Mouse (Mus musculus): ENCODE results near the gene Astl. TPM values are rescaled to one million over a fixed set of nuclear protein-coding genes. Genes with fewer than 3 reads are reported as not detected.

Astl gene
- polyA plus RNA-seq, 1 experiment from 2014 or later, result not detected

DNA sequence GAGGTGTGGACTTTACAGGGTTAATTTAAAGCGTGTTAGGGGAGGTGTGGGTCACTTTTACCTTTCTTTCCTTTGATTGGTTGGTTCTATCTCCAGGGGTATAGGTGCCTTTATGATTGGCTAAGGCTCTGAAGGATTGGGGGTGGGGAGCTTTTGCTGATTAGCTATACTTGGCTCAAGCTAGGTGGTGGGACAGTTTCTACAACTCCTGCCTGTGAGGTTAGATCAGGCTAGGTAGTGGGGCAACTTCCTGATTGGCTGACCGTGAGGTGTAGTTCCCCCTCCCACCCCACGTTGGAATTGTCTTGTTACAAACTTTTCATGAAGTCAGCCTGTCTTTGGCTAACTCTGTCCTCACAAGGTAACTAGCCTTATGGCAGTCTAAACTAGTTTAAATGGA lies 31.3 kb upstream of the Astl start:
- Histone ChIP-seq H3K27me3 (ENCODE audit: control insufficient read depth, insufficient read depth, low read length) (no peaks in the 10 kb centered on the region), H3K36me3 (ENCODE audit: control insufficient read depth, insufficient read depth, low read length) (no peaks in the 10 kb centered on the region), H3K27ac (ENCODE audit: low read depth, low read length) (no peak overlapping the region), H3K9ac (ENCODE audit: low read depth, low read length) (no peak overlapping the region), H3K4me3 (ENCODE audit: low read depth, low read length) (no peak overlapping the region), H3K4me2 (replicated peaks; ENCODE audit: low read depth, low read length) (no peak overlapping the region), H3K4me1 (replicated peaks; ENCODE audit: control insufficient read depth, insufficient read depth, low read length) (no peaks in the 10 kb centered on the region), H3K9me3 (ENCODE audit: control insufficient read depth, low read length) (no peaks in the 10 kb centered on the region)
- no peak for DNase-seq (ENCODE audit: low spot score)
- no peak for ATAC-seq (ENCODE audit: low FRiP score)
- 41% methylated on average over 3 of the region's 3 CpGs for WGBS

DNA sequence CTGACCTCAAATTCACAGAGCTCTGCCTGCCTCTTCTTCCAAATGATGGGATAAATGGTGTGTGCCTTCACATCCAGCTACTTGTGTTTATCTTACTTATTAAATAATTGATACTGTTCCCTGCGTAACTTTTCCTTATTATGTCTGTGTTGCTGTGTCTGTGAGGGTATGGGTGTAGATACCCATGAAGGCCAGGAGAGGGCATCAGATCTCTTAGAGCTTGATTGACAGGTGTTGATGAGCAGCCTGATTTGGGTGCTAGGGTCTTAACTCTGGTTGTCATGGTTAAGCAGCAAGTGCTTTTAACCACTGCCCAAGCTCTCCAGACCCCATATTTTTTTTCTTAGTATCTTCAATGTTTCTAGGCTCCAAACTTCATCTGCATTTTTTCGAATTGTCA lies 29.8 kb upstream of the Astl start:
- H3K4me2 ChIP-seq (replicated peaks; ENCODE audit: low read depth, low read length), result no peak overlapping the region
- no peaks in the 10 kb centered on the region for H3K27me3 ChIP-seq (ENCODE audit: control insufficient read depth, insufficient read depth, low read length)
- no peak overlapping the region for H3K27ac ChIP-seq (ENCODE audit: low read depth, low read length)
- H3K9ac ChIP-seq (ENCODE audit: low read depth, low read length), result no peak overlapping the region
- ATAC-seq (ENCODE audit: low FRiP score) (no peak), DNase-seq (ENCODE audit: low spot score) (peak; percentile 11)
- no peaks in the 10 kb centered on the region for H3K4me1 ChIP-seq (replicated peaks; ENCODE audit: control insufficient read depth, insufficient read depth, low read length)
- no peak overlapping the region for H3K4me3 ChIP-seq (ENCODE audit: low read depth, low read length)
- WGBS, result 97% methylated on average over 2 of the region's 2 CpGs
- H3K36me3 ChIP-seq (ENCODE audit: control insufficient read depth, insufficient read depth, low read length), result no peaks in the 10 kb centered on the region
- H3K9me3 ChIP-seq (ENCODE audit: control insufficient read depth, low read length), result no peaks in the 10 kb centered on the region

DNA sequence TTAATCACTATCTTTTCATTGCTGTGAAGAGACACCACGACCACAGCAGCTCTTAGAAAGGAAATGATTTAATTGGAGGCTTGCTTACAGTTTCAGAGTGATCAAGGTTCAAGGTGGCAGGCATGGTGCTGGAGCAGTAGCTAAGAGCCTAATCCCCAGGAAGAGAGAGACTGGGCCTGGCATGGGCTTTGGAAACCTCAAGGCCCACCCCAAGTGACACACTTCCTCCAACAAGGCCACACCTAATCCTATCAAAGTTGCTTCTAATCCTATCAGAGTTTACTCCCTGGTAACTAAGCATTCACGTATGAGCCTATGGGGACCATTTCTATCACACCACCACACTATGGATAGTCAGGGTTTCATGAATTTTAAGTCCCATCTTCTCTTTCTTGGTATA lies 28.2 kb upstream of the Astl start:
- H3K27ac ChIP-seq (ENCODE audit: low read depth, low read length), result no peak overlapping the region
- H3K36me3 ChIP-seq (ENCODE audit: control insufficient read depth, insufficient read depth, low read length), result no peaks in the 10 kb centered on the region
- no peak for ATAC-seq (ENCODE audit: low FRiP score)
- DNase-seq (ENCODE audit: low spot score), result no peak
- no peak overlapping the region for H3K9ac ChIP-seq (ENCODE audit: low read depth, low read length)
- H3K4me1 ChIP-seq (replicated peaks; ENCODE audit: control insufficient read depth, insufficient read depth, low read length), result no peaks in the 10 kb centered on the region
- no peak overlapping the region for H3K4me3 ChIP-seq (ENCODE audit: low read depth, low read length)
- H3K9me3 ChIP-seq (ENCODE audit: control insufficient read depth, low read length), result no peaks in the 10 kb centered on the region
- H3K27me3 ChIP-seq (ENCODE audit: control insufficient read depth, insufficient read depth, low read length), result no peaks in the 10 kb centered on the region
- no peak overlapping the region for H3K4me2 ChIP-seq (replicated peaks; ENCODE audit: low read depth, low read length)
- WGBS, result 76% methylated on average over 2 of the region's 2 CpGs

DNA sequence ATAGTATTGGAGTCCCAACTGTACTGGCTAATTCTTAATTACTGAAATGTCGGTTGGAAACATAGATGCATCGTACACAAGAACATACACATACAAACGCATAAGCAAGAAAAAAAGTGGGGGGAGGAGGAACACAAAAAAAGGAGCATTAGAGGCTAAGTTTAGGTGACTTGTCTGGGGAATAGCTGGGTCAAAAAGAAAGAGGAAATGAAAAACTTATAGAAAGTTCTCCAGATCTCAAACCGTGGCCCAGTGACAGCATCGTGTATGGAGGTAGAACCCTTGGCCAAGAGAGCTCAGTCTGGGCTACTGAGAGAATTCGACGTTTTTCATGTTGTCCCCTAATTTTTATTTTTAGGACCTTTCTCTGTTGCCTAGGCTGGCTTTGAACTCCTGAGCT lies 27.8 kb upstream of the Astl start:
- Histone ChIP-seq H3K27ac (ENCODE audit: low read depth, low read length) (no peak overlapping the region), H3K4me1 (replicated peaks; ENCODE audit: control insufficient read depth, insufficient read depth, low read length) (no peaks in the 10 kb centered on the region), H3K36me3 (ENCODE audit: control insufficient read depth, insufficient read depth, low read length) (no peaks in the 10 kb centered on the region), H3K4me3 (ENCODE audit: low read depth, low read length) (no peak overlapping the region), H3K9me3 (ENCODE audit: control insufficient read depth, low read length) (no peaks in the 10 kb centered on the region), H3K9ac (ENCODE audit: low read depth, low read length) (no peak overlapping the region), H3K4me2 (replicated peaks; ENCODE audit: low read depth, low read length) (no peak overlapping the region), H3K27me3 (ENCODE audit: control insufficient read depth, insufficient read depth, low read length) (no peaks in the 10 kb centered on the region)
- ATAC-seq (ENCODE audit: low FRiP score) (no peak), DNase-seq (ENCODE audit: low spot score) (no peak)
- 91% methylated on average over 7 of the region's 7 CpGs for WGBS

DNA sequence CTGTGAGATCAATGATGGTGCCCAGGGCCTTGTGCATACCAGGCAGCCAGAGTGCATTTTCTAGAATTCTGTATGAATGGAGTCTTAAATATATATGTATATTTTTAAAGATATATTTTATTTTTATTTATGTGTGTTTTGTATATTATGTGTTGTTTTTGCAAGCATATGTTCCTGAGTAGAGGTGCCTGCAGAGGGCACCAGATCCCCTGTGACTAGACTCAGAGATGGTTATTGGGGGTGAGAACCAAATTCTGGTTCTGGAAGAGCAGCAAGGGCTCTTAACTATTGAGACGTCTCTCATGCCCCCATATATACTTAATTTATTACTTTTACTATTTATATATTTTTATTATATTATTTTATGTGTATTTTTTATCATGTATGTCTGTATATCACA lies 27.2 kb upstream of the Astl start:
- Histone ChIP-seq H3K4me1 (replicated peaks; ENCODE audit: control insufficient read depth, insufficient read depth, low read length) (no peaks in the 10 kb centered on the region), H3K27me3 (ENCODE audit: control insufficient read depth, insufficient read depth, low read length) (no peaks in the 10 kb centered on the region), H3K36me3 (ENCODE audit: control insufficient read depth, insufficient read depth, low read length) (no peaks in the 10 kb centered on the region), H3K27ac (ENCODE audit: low read depth, low read length) (no peak overlapping the region), H3K4me2 (replicated peaks; ENCODE audit: low read depth, low read length) (no peak overlapping the region), H3K9me3 (ENCODE audit: control insufficient read depth, low read length) (no peaks in the 10 kb centered on the region), H3K4me3 (ENCODE audit: low read depth, low read length) (no peak overlapping the region), H3K9ac (ENCODE audit: low read depth, low read length) (no peak overlapping the region)
- 88% methylated on average over 1 of the region's 1 CpGs for WGBS
- DNase-seq (ENCODE audit: low spot score), result no peak
- ATAC-seq (ENCODE audit: low FRiP score), result no peak

DNA sequence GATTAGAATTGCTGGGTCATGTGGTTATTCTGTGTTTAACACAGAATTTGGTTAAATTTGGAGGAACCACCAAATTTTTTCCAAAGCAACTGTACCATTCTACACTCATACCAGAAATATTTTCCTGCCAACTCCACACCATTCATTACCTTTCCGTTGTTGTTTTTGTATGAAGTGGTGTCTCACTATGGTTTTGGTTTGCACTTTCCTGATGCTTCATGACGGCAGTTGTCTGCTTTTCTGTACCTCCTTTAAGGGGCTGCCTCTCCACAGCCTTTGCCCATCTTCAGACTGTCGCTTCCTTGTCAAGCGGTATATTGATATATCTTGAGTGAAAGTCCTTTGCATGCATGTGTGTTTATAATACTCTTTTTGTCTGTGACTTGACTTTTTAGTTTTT lies 25.6 kb upstream of the Astl start:
- no peaks in the 10 kb centered on the region for H3K9me3 ChIP-seq (ENCODE audit: control insufficient read depth, low read length)
- no peaks in the 10 kb centered on the region for H3K4me1 ChIP-seq (replicated peaks; ENCODE audit: control insufficient read depth, insufficient read depth, low read length)
- no peaks in the 10 kb centered on the region for H3K27me3 ChIP-seq (ENCODE audit: control insufficient read depth, insufficient read depth, low read length)
- H3K4me2 ChIP-seq (replicated peaks; ENCODE audit: low read depth, low read length), result no peak overlapping the region
- H3K4me3 ChIP-seq (ENCODE audit: low read depth, low read length), result no peak overlapping the region
- no peak for ATAC-seq (ENCODE audit: low FRiP score)
- DNase-seq (ENCODE audit: low spot score), result no peak
- no peak overlapping the region for H3K27ac ChIP-seq (ENCODE audit: low read depth, low read length)
- WGBS, result 92% methylated on average over 4 of the region's 4 CpGs
- no peaks in the 10 kb centered on the region for H3K36me3 ChIP-seq (ENCODE audit: control insufficient read depth, insufficient read depth, low read length)
- H3K9ac ChIP-seq (ENCODE audit: low read depth, low read length), result no peak overlapping the region

DNA sequence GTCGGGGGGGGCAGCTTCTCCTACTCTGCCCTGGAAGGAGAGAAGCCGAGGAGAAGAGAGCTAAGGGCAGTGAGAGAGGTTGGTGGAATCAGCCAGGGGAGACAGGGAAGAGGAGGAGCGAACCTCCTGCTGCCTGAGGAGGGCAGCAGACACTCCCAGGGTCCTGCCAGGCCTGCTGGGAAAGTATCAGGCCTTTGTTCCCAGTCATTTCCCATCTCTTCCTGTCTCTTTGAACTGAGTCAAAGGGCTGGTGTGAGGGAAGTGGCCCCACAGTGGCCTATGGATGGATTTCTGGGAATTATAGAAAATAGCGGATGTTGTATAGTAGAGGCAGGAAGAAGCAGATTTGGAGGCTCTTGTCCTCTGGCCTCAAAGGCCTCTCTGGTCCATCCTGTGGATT lies 24.6 kb upstream of the Astl start:
- no peaks in the 10 kb centered on the region for H3K27me3 ChIP-seq (ENCODE audit: control insufficient read depth, insufficient read depth, low read length)
- H3K9ac ChIP-seq (ENCODE audit: low read depth, low read length), result no peak overlapping the region
- no peaks in the 10 kb centered on the region for H3K36me3 ChIP-seq (ENCODE audit: control insufficient read depth, insufficient read depth, low read length)
- no peak for ATAC-seq (ENCODE audit: low FRiP score)
- 44% methylated on average over 4 of the region's 4 CpGs for WGBS
- DNase-seq (ENCODE audit: low spot score), result no peak
- no peak overlapping the region for H3K27ac ChIP-seq (ENCODE audit: low read depth, low read length)
- H3K4me2 ChIP-seq (replicated peaks; ENCODE audit: low read depth, low read length), result no peak overlapping the region
- no peaks in the 10 kb centered on the region for H3K9me3 ChIP-seq (ENCODE audit: control insufficient read depth, low read length)
- H3K4me1 ChIP-seq (replicated peaks; ENCODE audit: control insufficient read depth, insufficient read depth, low read length), result no peaks in the 10 kb centered on the region
- H3K4me3 ChIP-seq (ENCODE audit: low read depth, low read length), result no peak overlapping the region

DNA sequence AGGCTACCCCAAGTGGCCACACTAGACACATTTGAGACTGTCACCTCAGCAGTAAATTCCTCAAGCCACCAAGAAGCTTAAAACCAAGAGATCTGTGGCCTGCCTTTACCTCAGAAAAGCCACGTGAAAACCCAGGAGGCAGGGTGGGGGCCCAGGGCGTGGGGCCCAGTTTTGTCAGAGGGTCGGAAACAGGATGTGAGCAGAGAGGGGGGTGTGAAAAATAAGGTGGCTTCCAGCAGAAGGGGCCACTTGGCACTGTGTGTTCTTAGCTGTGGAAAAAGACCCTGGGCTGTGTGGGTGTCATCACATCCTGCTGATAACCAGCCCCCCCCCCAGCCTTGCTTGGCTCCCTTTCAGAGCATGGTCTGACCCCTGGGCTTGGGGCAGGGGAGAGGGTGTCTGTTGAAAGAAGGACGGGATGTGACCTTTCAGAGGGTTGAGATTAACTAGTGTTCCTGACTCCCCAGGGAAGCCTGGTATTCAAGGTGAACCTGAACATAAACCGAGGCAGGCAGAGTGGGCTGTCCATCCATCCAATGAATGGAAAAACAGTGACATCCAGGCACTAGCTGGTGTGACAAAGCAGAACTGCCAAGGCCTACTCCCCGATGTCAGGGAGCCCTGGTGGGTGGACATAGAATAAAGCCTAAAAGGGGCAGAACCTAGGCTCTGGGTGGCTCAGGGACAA lies 23.8 kb upstream of the Astl start:
- ATAC-seq (ENCODE audit: low FRiP score) (no peak), DNase-seq (ENCODE audit: low spot score) (no peak)
- no peaks in the 10 kb centered on the region for H3K36me3 ChIP-seq (ENCODE audit: control insufficient read depth, insufficient read depth, low read length)
- H3K4me3 ChIP-seq (ENCODE audit: low read depth, low read length), result no peak overlapping the region
- H3K4me1 ChIP-seq (replicated peaks; ENCODE audit: control insufficient read depth, insufficient read depth, low read length), result no peaks in the 10 kb centered on the region
- no peak overlapping the region for H3K9ac ChIP-seq (ENCODE audit: low read depth, low read length)
- no peak overlapping the region for H3K4me2 ChIP-seq (replicated peaks; ENCODE audit: low read depth, low read length)
- H3K27ac ChIP-seq (ENCODE audit: low read depth, low read length), result no peak overlapping the region
- 74% methylated on average over 6 of the region's 6 CpGs for WGBS
- no peaks in the 10 kb centered on the region for H3K27me3 ChIP-seq (ENCODE audit: control insufficient read depth, insufficient read depth, low read length)
- no peaks in the 10 kb centered on the region for H3K9me3 ChIP-seq (ENCODE audit: control insufficient read depth, low read length)

DNA sequence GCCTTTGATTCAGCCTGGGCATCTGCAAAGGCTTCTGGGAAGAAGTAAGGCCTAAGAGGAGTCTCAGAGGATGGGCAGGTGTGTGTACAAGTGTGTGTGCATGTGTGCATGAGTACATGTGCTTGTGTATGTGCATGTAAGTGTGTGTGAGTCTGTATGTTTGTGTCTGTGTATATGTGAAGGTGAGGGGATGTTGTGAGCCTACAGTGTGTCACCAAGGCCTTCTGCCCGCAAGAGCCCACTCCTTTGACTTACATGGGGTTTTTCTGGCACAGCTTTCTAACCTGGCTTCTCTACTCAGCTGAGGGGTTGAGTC lies 23.3 kb upstream of the Astl start:
- no peaks in the 10 kb centered on the region for H3K9me3 ChIP-seq (ENCODE audit: control insufficient read depth, low read length)
- no peaks in the 10 kb centered on the region for H3K27me3 ChIP-seq (ENCODE audit: control insufficient read depth, insufficient read depth, low read length)
- no peak for DNase-seq (ENCODE audit: low spot score)
- no peak overlapping the region for H3K27ac ChIP-seq (ENCODE audit: low read depth, low read length)
- H3K4me2 ChIP-seq (replicated peaks; ENCODE audit: low read depth, low read length), result no peak overlapping the region
- ATAC-seq (ENCODE audit: low FRiP score), result no peak
- no peaks in the 10 kb centered on the region for H3K36me3 ChIP-seq (ENCODE audit: control insufficient read depth, insufficient read depth, low read length)
- no peaks in the 10 kb centered on the region for H3K4me1 ChIP-seq (replicated peaks; ENCODE audit: control insufficient read depth, insufficient read depth, low read length)
- H3K9ac ChIP-seq (ENCODE audit: low read depth, low read length), result no peak overlapping the region
- WGBS, result 93% methylated on average over 1 of the region's 1 CpGs
- H3K4me3 ChIP-seq (ENCODE audit: low read depth, low read length), result no peak overlapping the region
